Mouse (Mus musculus): ENCODE measurements at regions not wholly inside any gene's neighbourhood (a gene's known extent, or its start where the extent isn't known, plus 50 kb on each side); places are given as distances from the start of the nearest gene placed in this dataset.

DNA sequence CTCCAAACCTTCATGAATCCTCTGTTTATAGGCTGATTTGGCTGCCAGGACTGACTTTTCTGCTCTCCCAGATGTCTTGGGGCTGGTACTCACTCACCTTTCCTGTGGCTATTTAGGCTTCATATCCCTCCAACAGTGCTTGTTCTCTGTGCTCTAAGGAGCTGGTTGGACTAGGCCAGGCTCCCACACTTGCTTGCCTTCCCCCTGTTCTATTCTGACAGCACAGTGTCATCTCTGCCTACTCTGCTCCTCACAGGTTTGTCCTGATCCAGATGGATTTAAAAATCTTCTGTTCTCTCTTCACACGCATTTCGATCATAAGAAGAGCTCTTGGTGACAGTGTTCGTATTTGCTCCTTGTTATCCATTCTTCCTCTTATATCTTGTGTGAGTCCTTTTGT is 134.7 kb upstream of the N4bp1 start:
- DNase-seq (ENCODE audit: low spot score in 2 of 2): no peak

DNA sequence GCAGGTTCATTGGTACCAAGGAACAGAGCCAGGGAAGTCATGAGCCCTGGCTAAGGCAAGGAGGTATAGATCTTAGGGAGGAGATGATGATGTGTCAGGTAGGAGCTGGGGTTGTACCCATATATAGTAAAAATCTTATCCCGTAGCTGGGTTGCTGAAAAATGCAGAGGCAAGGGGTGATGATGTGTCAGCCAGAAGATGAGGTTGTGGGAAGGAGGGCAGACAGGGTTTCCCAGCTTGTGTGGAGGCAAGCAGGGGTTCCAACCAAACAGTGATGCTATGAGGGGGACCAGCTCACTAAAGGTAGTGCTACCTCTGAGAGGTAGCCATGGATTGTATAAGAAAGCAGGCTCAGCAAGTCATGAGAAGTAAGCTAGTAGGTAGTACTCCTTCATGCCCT is 90.5 kb upstream of the N4bp1 start:
- peak in 1 of 2 experiments; percentile 9 for DNase-seq (ENCODE audit: low spot score in 2 of 2)

DNA sequence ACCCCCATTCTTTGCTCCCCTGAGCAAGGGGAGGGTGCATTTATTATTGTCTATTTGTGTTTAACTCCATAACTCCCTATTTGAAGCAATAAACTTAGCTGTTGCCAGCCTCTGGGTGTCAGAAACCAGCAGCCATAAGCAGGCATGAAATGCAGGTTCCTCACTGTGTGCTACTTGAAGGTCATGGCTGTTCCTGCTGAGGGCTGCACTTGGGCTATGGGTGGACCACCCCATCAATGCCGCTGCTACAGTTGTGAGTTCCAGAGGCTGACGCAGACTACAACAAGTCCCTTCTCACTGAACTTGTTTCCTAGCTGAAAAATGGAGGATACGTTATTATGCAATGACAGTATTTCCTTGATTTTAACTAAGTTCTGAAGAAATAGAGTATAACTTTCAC is 86.7 kb upstream of the N4bp1 start:
- DNase-seq (ENCODE audit: low spot score in 2 of 2): no peak

DNA sequence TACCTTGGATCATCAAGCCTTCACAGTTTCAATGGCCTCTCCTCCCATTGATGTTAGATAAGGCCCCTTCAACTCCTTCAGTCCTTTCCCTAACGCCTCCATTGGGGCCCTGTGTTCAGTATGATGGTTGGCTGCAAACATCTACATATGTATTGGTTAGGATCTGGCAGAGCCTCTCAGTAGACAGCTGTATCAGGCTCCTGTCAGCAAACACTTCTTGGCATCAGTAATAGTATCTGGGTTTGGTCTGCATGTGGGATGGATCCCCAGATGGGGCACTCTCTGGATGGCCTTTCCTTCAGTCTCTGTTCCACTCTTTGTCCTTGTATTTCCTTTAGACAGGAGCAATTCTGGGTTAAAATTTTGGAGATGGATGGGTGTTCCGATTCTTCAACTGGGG is 84.0 kb upstream of the N4bp1 start:
- DNase-seq (ENCODE audit: low spot score in 2 of 2): no peak

DNA sequence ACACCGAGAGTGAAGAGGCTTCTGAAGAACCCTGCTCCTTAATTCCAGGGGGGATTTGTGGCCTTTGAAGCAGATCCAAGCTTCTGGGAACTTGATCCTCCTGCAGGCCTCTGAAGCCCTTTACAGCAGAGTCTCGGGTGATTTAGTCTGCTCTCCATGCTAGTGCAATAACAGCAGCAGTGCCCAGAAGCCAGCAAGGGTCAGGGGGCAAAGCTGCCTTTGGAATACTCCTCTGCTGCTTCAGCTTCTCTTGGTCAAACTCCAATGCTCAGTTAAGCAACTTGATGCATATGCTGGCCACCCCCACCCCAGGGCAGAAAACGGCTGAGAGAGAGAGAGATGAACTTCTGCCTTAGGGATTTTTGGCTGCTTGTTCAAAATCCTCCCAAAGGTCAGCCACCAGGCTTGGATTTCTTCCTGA is 82.8 kb upstream of the N4bp1 start:
- no peak for DNase-seq (ENCODE audit: low spot score in 2 of 2)

DNA sequence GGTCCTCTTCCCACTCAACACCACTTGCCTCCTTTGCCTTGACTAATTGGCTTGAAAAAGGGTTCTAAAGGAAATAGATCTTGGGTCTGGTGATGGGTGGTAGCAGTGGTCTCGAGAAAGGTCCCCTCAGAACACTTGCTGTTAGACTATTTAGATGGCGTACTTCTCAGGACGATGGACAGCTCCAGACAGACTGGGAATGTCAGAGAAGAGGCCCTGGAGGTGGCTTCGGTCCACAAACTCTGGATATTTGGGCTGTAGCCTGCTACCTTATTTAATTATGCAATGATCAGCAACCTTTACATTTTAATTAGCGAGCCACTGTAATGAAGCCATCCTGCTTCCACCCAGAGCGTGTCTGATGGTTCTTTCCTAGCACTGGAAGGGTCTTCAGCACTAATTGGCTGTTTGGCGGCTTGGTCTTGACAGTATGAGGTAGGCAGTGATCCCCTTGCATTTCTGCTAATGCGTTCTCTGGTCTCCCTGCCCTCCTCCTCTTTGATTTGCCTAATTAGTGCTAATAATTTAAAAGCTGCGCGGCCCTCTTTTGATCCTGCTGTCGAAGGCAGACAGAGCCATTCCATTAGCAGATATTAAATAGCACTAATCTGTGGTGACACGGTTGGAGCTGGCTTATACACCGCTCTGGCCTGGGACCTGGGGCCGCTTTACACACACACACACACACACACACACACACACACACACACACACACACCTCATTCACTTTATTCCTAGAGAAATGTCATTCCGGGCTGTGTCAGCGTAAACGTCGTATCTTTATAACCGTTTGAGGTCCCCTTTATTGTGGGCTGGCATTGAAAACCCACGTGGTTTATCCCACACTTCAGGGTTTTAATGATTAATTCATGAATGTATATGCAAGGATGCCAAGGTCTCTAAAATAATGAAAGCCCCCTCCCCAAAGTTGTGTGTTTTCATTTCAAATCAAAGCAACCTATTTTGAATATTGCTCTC is 76.4 kb upstream of the N4bp1 start:
- no peak for DNase-seq (ENCODE audit: low spot score in 2 of 2)

Data from urinary bladder, postnatal 4 days (tissue).